Comparison of ENCODE assay signal across 8 mouse cellular contexts in genomic region chr7:139387921-139388669, GRCm38 (mm10). TPM values are rescaled to one million over a fixed set of nuclear protein-coding genes. Genes with fewer than 3 reads are reported as not detected.
DNase-seq lines count a peak whose midpoint lies in the region; ATAC-seq and TF ChIP-seq lines count a peak whose summit lies in the region.

No protein-coding gene starts in this region.

- no peak for TF ChIP-seq CTCF in gastrocnemius, adult 2 months (IDR thresholded peaks at IDR 0.05)
- no peak for TF ChIP-seq CTCF in C2C12 (IDR thresholded peaks at IDR 0.05; ENCODE audit: control insufficient read depth, insufficient read depth, insufficient read length)

- peak overlapping the region; percentile 51 for H3K4me2 ChIP-seq in embryonic facial prominence, embryonic 13.5 days
- peak overlapping the region; percentile 51 for H3K4me2 ChIP-seq in intestine, embryonic 15.5 days (replicated peaks)

- peak overlapping the region; percentile 97 for H3K27ac ChIP-seq in gastrocnemius, adult 2 months
- H3K27ac ChIP-seq in embryonic facial prominence, embryonic 13.5 days, result peak overlapping the region; percentile 86
- H3K27ac ChIP-seq in intestine, embryonic 15.5 days, result peak overlapping the region; percentile 80

- H3K4me1 ChIP-seq in embryonic facial prominence, embryonic 13.5 days, result peaks cover 49% of the 10 kb centered on the region
- peaks cover 33% of the 10 kb centered on the region for H3K4me1 ChIP-seq in intestine, embryonic 15.5 days (replicated peaks)

- H3ac ChIP-seq in C2C12 (ENCODE audit: control insufficient read depth, insufficient read length, low read depth), result peak overlapping the region; percentile 67

- DNase-seq in gastrocnemius, adult 2 months, result no peak
- no peak for DNase-seq in gastrocnemius, postnatal 4 days (ENCODE audit: low spot score in 2 of 2)
- no peak for DNase-seq in adrenal gland, postnatal 25 days
- no peak for DNase-seq in adrenal gland, adult 18-20 months (ENCODE audit: low spot score in 2 of 2)

- H3K79me2 ChIP-seq in C2C12 (ENCODE audit: control insufficient read depth, insufficient read depth), result peaks cover 20% of the 10 kb centered on the region

- intact Hi-C loops in gastrocnemius, adult 2 months (cut with DNase I), result loop anchor here (2.0 to 5.0 kb wide), 3 partner anchors 19 to 141 kb away; partner anchors contain the start of gene Pwwp2b

- peaks cover 3% of the 10 kb centered on the region for H3K79me3 ChIP-seq in C2C12 (ENCODE audit: low read depth)

- H3K27me3 ChIP-seq in C2C12 (ENCODE audit: control insufficient read depth, insufficient read depth, insufficient read length), result no peaks in the 10 kb centered on the region
- H3K27me3 ChIP-seq in embryonic facial prominence, embryonic 13.5 days, result no peaks in the 10 kb centered on the region
- H3K27me3 ChIP-seq in intestine, embryonic 15.5 days (replicated peaks), result no peaks in the 10 kb centered on the region

- H3K36me3 ChIP-seq in C2C12 (ENCODE audit: control insufficient read depth, insufficient read depth), result no peaks in the 10 kb centered on the region
- no peaks in the 10 kb centered on the region for H3K36me3 ChIP-seq in embryonic facial prominence, embryonic 13.5 days
- H3K36me3 ChIP-seq in intestine, embryonic 15.5 days, result no peaks in the 10 kb centered on the region

- 16% methylated on average over 16 of the region's 16 CpGs for WGBS in embryonic facial prominence, embryonic 13.5 days
- 14% methylated on average over 16 of the region's 16 CpGs for WGBS in intestine, embryonic 15.5 days

- peak overlapping the region; percentile 79 for H3K9ac ChIP-seq in embryonic facial prominence, embryonic 13.5 days
- peak overlapping the region; percentile 55 for H3K9ac ChIP-seq in intestine, embryonic 15.5 days

- no peaks in the 10 kb centered on the region for H3K9me3 ChIP-seq in embryonic facial prominence, embryonic 13.5 days
- H3K9me3 ChIP-seq in intestine, embryonic 15.5 days, result no peaks in the 10 kb centered on the region

- H3K4me3 ChIP-seq in gastrocnemius, adult 2 months, result peak overlapping the region; percentile 82
- H3K4me3 ChIP-seq in C2C12 (ENCODE audit: insufficient read depth, poor library complexity, severe bottlenecking), result peak overlapping the region; percentile 30
- peak overlapping the region; percentile 88 for H3K4me3 ChIP-seq in embryonic facial prominence, embryonic 13.5 days
- peak overlapping the region; percentile 92 for H3K4me3 ChIP-seq in intestine, embryonic 15.5 days (replicated peaks)

- ATAC-seq in embryonic facial prominence, embryonic 13.5 days (ENCODE audit: insufficient number of reproducible peaks, insufficient read depth, low FRiP score, low TSS enrichment, low read depth), result no peak; the same call in 1 of the 2 replicates
- ATAC-seq in intestine, embryonic 15.5 days, result no peak
- ATAC-seq in monocyte, adult 5-6 weeks (replicated peaks; ENCODE audit: insufficient number of reproducible peaks, low FRiP score, low TSS enrichment, poor library complexity, severe bottlenecking), result peak; percentile 45

TF ChIP-seq in C2C12, 6 proteins besides CTCF, POLR2A, EP300 and RAD21:
- no peak for TF ChIP-seq FOSL1 (IDR thresholded peaks at IDR 0.05; ENCODE audit: insufficient read depth, low read length, poor library complexity, severe bottlenecking)
- TF ChIP-seq USF1 (IDR thresholded peaks at IDR 0.05; ENCODE audit: low read depth), result no peak
- TF ChIP-seq CEBPB (IDR thresholded peaks at IDR 0.05; ENCODE audit: low read depth), result no peak
- TF ChIP-seq MYOD1 (IDR thresholded peaks at IDR 0.05; ENCODE audit: control insufficient read depth, insufficient read length, low read depth), result no peak
- TF ChIP-seq MYOG (IDR thresholded peaks at IDR 0.05; ENCODE audit: control insufficient read depth, extremely low read depth, insufficient read length), result no peak
- no peak for TF ChIP-seq MAX (IDR thresholded peaks at IDR 0.05)
TF ChIP-seq in C2C12: peak in this region for 0.

RNA-seq across cellular contexts. Expression of gene Inpp5a, which starts 0.8 kb away (rescaled TPM):
- 10 to 100 TPM; 77.2 to 95.0 TPM for total RNA-seq in gastrocnemius, adult 2 months (2021)
- 100 to 1,000 TPM; 104 TPM for total RNA-seq in gastrocnemius, postnatal 4 days (2021)
- polyA plus RNA-seq in C2C12 (2012; fragmentation: generic; extraction: Trizol), result 22.7 TPM
- polyA plus RNA-seq in embryonic facial prominence, embryonic 13.5 days (2015; fragmentation: Nextera tagmentation; extraction: Ambion mirVana), result 24.4 and 24.9 TPM in 2 replicates
- polyA plus RNA-seq in intestine, embryonic 15.5 days (2015; fragmentation: Nextera tagmentation; extraction: Ambion mirVana), result 33.1 and 35.5 TPM in 2 replicates
- total RNA-seq in monocyte, adult 5-6 weeks (2017), result 9.5 to 39.9 TPM (median 10.0 TPM) in 3 replicates
- 67.4 and 93.7 TPM in 2 replicates for total RNA-seq in adrenal gland, postnatal 25 days (2021)
- 100 to 1,000 TPM in 1 of 2 experiments, 10 to 100 TPM in 1; 80.9 to 101 TPM for total RNA-seq in adrenal gland, adult 18-20 months (2021)

Comparison
In these comparisons a context has a peak if more than half of its experiments do, and no peak if none do; other contexts are left out.
1. H3K4me3 ChIP-seq: peak in every context shown above with its lines; median percentile 92 in intestine, embryonic 15.5 days; 88 in embryonic facial prominence, embryonic 13.5 days; 82 in gastrocnemius, adult 2 months; 30 in C2C12.